Mouse (Mus musculus) layer of hippocampus, adult 8-10 months (tissue): Measurements from ENCODE around the gene Prrc2b. TPM values are rescaled to one million over a fixed set of nuclear protein-coding genes. Genes with fewer than 3 reads are reported as not detected.

ENCODE experiments used
- DNase-seq, 2 experiments: peaks; one replicate each; pipeline ENCODE4 v3.0.0; 2022; ENCODE audit warnings: low spot score in 2 of 2
- total RNA-seq, 4 experiments: library from RNA; stranded (reverse); gene quantifications; 2 replicates each; pipeline ENCODE4 v1.2.4; 2022

Prrc2b gene
- total RNA-seq, 4 experiments from 2014 or later = 266 to 288 (median 278) TPM

DNA sequence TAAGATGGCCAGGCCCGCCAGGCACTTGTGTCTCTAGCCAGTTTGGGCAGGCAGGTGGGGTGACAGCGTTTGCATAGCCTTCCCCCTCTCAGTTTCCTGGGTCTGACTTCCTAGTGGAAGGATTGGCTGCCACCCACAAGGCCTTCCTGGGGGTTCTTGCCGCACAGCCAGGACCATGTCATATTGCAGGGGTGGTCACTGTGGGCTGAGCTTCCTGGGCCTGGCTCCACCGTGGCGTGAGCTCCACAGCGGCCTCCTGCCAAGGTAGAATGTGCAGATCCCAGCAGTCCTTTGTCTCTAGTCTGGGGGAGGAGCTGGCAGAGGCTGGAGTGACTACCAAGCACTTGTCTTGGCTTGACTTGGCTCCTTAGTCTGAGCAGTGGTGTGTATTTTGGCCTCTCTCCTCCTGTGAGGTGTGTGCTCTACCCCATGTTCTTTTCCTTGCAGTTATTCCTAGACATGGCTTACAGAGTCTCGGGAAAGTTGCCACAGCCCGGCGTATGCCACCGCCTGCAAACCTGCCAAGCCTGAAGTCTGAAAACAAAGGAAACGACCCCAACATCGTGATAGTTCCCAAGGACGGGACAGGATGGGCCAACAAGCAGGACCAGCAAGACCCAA lies 31.9 kb downstream of the Prrc2b start:
- no peak for DNase-seq

- DNase-seq = peak; percentile 80 to 82
Observed at GRCm38 (mm10) chr2:32187019-32187551, 36.2 kb downstream of the Prrc2b start.

DNA sequence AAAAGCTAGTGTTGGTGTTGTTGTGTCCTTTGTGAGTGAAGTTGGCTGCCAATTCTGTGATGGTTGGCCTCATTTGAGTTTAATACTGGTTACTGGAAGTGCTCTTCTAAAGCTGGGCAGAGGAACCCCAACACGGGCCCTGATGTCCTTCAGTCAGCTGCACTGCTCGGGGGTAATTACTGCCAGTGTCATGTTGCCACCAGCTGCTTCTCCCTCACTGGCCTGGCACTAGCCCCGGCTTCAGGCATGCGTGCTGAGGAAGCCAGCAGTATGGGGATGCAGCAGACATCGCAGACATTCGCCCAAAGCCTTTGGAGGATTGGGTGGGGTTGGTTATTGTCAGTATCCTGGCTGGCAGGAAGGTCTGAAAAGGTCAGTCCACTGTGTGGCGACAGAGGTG lies 36.8 kb downstream of the Prrc2b start:
- no peak for DNase-seq

DNA sequence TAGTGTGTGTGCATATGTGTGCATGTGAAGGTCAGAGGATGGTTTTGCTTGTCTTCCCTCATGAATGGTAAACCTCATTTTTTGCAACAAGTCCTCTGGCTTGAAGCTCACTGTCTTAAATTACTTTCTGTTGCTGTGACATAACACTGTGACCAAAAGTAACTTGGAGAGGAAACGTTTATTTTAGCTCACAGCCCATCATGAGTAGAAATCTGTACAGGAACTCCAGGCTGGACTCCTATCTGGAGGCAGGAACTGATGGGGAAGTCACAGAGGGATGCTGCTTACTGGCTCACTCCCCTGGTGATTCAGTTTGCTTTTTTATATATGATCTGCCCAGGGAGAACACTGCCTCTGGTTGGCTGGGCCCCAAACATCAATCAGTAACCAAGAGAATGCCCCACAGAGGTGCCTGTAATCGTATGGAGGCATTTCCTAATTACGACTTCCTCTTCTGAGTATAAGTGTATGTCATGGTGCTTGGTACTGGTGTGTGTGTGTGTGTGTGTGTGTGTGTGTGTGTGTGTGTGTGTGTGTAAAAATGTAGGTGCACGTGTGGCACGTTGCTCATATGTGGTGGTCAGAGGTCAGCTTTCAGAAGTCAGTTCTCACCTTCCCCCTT lies 38.3 kb downstream of the Prrc2b start:
- DNase-seq = no peak

DNA sequence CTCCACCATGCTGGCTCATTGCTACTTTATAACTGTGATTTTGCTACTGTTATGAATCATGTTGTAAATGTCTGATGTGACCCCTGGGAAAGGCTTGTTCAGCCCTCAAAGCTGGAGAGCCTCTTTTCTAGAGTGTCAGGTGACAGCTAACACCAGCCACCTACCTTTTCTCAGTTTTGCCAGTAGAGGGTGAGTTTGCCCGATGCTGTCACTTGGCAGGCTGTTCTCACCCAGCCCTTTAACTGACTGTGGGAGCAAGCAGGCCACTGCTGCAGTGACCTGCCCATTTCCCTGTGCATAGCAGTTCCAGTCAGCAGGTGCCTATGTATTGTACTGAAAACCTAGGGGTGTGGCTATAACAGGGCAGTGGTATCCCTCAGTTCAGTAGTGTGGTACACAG lies 39.7 kb downstream of the Prrc2b start:
- no peak for DNase-seq

- DNase-seq = no peak
Observed at GRCm38 (mm10) chr2:32191872-32192507, 41.1 kb downstream of the Prrc2b start.

DNA sequence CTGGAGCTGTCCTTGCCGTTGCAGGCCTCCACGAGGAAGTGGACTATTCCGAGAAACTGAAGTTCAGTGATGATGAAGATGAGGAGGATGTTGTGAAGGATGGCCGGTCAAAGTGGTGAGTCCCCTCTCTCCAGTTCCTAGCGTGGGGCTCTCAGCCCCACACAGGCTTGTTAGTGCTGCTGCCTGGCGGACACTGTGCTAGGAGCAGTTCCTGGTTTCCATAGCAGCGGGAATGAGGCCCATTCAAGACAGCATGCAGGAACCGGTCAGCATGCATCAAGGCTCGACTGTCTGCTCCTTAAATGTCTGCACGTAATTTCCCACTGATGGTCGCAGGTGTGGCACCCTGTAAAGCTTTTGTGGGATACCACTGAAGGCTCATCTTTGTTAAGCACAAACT lies 48.1 kb downstream of the Prrc2b start:
- DNase-seq = no peak

- DNase-seq = no peak
Observed at GRCm38 (mm10) chr2:32200033-32200432, 49.2 kb downstream of the Prrc2b start.

GRCm38 (mm10) chr2:32200712-32201111 lies 49.8 kb downstream of the Prrc2b start:
- DNase-seq = no peak

DNA sequence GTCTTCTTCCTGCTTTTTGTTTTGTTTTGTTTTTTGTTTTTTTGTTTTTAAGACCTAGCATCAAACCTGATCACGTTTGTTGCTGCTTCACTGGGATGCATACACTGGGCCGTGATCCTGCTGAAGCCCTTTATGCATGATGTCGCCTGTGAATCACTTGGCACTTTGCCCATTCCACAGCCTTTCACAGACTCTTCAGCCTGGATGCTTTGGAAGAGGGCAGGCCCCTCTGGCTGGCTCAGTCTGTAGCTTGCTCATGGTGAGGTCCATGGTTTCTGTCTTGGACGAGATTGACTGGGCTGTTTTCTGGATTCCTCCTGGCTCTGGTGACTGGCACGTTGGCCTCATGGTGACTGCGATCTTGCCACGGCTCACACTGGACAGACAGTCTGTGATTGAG lies 50.6 kb downstream of the Prrc2b start:
- DNase-seq = no peak

- no peak for DNase-seq
Observed at GRCm38 (mm10) chr2:32203853-32204252, 53.0 kb downstream of the Prrc2b start.

DNA sequence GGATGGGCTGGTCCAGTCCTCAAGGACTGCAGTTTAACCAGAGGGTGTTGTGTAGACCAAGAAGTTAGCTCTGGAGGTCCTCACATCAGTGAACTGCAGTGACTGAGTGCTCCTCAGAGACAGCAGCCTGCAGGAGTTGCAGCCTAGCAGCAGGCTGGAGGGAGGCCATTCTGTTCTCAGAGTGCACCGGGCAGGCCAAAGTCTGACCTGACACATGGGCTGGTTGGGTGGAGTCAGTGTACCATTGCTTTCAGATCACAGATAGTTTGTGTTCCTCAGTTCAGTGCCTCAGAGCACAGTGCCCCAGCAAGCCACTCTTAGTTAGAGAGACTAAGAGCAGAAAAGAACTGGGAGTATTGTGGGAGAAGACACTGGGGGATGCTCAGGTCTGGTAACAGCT lies 56.8 kb downstream of the Prrc2b start:
- no peak for DNase-seq

GRCm38 (mm10) chr2:32211689-32212088 lies 60.8 kb downstream of the Prrc2b start:
- DNase-seq = no peak

DNA sequence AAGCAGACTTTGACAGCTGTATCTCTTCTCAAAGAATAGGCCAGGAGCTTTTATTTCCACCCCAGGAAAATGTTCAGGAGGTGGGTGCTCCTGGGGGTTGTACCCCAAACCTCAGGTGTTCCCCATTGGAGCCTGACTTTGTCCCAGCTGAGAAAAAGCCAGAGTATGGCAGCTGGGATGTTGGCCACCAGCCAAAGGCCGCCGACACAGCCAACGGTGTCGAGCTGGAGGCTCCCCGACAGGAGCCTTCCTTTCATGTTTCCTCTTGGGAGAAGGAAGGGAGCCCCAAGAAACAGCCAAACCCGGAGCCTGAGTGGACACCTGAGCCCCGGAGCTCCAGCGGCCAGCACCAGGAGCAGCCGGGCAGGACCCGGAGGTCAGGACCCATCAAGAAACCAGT lies 62.1 kb downstream of the Prrc2b start:
- no peak for DNase-seq

DNA sequence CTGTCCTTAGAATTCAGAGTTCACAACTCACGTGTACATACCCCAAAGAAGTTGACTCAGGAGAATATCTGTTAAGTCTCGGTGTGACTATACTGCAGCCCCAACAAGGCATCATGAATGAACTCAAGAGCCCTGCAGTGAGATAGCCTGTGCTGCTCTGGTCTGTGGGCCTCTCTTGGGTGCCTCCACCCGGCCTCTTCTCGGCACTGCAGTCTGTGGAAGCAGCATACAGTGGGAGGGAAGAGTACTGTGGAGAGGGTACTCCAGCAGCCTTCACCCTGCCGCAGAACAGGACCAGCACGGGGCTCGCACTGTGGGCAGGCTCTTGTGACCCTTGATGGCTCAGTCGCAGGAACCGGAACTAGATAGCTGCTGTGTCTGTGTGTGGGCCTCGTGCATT lies 64.7 kb downstream of the Prrc2b start:
- no peak for DNase-seq

DNA sequence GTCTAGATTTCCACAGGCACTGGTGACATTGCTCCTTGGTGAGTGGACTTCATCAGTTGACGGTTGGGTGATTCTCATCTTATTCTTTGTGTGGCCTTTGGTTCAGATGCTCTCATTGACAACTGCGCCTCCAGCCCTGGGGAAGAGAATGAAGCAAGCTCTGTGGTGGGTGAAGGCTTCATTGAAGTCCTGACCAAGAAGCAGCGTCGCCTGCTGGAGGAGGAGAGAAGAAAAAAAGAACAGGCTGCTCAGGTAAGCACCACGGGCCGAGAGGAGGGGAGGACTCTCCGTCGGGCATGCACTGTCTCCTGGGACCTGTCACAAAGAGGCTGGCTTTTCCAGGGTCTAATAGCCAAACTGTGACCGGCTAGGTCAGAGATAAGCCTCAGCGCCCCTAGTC lies 65.6 kb downstream of the Prrc2b start:
- DNase-seq = no peak

- DNase-seq = no peak
Observed at GRCm38 (mm10) chr2:32217656-32218055, 66.8 kb downstream of the Prrc2b start.

DNA sequence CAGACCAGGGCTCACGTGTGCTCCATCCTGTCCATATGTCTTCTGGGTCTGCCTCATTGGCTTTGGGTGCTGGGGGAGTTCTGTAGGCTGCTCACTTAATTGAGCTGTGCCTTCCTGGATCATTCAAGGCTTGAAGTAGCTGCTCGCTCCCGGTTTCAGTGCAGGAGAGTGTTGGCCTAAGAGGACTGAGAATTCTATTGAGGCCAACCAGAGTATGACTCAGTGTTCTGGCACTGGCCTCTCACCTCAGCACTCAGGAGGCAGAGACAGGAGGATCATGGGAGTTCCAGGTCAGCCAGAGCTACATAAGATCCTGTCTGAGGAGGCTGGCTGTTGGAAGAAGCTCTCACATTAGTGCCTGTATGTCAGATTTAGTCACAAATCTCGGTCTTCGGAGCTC lies 67.2 kb downstream of the Prrc2b start:
- no peak for DNase-seq

GRCm38 (mm10) chr2:32218541-32219334 lies 67.9 kb downstream of the Prrc2b start:
- no peak for DNase-seq

- DNase-seq = no peak
Observed at GRCm38 (mm10) chr2:32219501-32219900, 68.6 kb downstream of the Prrc2b start.

GRCm38 (mm10) chr2:32220021-32220420 lies 69.1 kb downstream of the Prrc2b start:
- DNase-seq = no peak

- no peak for DNase-seq
Observed at GRCm38 (mm10) chr2:32220969-32221368, 70.1 kb downstream of the Prrc2b start.
